8 mouse cellular contexts compared by ENCODE assay signal in the genomic region with DNA sequence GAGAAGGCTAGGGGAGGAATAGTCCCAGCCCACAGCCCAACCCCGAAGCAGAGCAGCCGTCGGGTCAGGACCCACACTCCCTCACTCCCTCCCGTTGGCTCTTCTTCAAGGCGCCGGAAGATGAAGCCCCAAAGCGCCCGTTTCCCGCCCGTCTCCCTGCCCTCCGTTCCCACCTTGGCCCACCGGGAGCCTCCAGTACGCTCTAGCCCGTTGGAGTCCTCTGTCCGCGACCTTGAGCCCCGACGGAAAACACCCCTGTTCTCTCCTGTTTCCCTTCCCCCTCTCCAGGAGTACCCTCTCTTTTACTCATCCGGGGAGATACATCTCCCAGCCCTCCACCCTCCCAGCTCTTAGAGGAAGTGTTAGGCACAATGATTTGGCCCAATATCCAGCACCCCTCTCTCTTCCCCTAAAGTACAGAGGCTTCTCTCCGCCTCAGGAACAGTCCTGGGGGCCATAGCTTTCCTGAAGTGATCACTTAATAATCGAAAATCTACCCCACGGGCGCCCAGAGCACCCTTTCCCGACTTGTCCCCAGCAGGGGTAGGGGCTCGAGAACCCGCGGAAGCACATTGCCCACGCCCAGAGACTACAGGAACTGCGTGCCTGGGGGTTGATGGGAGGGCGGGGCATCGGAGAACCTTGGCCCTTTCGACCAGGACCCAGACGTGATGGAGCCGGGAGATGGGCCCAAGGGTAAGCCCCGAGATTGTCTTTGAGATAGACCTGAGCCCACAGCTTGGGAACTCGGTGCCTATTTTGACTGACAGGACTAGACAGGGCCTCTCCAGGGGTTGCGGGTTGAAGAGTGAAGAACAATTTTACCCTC. TPM values are rescaled to one million over a fixed set of nuclear protein-coding genes. Genes with fewer than 3 reads are reported as not detected.
DNase-seq lines count a peak whose midpoint lies in the region; ATAC-seq lines count a peak whose summit lies in the region.

No protein-coding gene starts in this region.

- peaks cover 13% of the 10 kb centered on the region for H3K36me3 ChIP-seq in heart, embryonic 10.5 days
- H3K36me3 ChIP-seq in forebrain, embryonic 10.5 days (replicated peaks) = peaks cover 24% of the 10 kb centered on the region
- H3K36me3 ChIP-seq in liver, embryonic 12.5 days = peaks cover 13% of the 10 kb centered on the region

- no peak for DNase-seq in heart, embryonic 10.5 days (ENCODE audit: low spot score)
- no peak for DNase-seq in heart, postnatal 25 days (ENCODE audit: low spot score)
- DNase-seq in CD4-positive helper T cell, adult 2 months (ENCODE audit: low read depth, low spot score) = peak; percentile 69
- no peak for DNase-seq in forebrain, embryonic 10.5 days (ENCODE audit: extremely low spot score, low spot score)
- DNase-seq in frontal cortex, postnatal 10 days (ENCODE audit: low spot score in 2 of 2) = no peak
- no peak for DNase-seq in kidney, adult 9 months
- no peak for DNase-seq in left cerebral cortex, adult 9 months (ENCODE audit: low spot score in 2 of 2)

- WGBS in heart, embryonic 10.5 days = 3% methylated on average over 37 of the region's 37 CpGs
- 3% methylated on average over 37 of the region's 37 CpGs for WGBS in forebrain, embryonic 10.5 days
- 2% methylated on average over 37 of the region's 37 CpGs for WGBS in liver, embryonic 12.5 days (ENCODE audit: insufficient replicate concordance)

- ATAC-seq in liver, embryonic 12.5 days = no peak

- no peak overlapping the region for H3K9ac ChIP-seq in liver, embryonic 12.5 days

- peak overlapping the region; percentile 70 for H3K4me3 ChIP-seq in heart, embryonic 10.5 days
- H3K4me3 ChIP-seq in forebrain, embryonic 10.5 days = peak overlapping the region; percentile 71
- peak overlapping the region; percentile 60 for H3K4me3 ChIP-seq in liver, embryonic 12.5 days

- peak overlapping the region; percentile 91 for H3K4me2 ChIP-seq in liver, embryonic 12.5 days

- intact Hi-C loops in heart, postnatal 25 days (cut with DNase I) = loop anchor here (10.0 kb wide), 1 partner anchor 318 kb away; no protein-coding TSS in a partner anchor

- no peak overlapping the region for H3K27ac ChIP-seq in heart, embryonic 10.5 days
- no peak overlapping the region for H3K27ac ChIP-seq in forebrain, embryonic 10.5 days
- H3K27ac ChIP-seq in liver, embryonic 12.5 days = no peak overlapping the region

- peaks cover 62% of the 10 kb centered on the region for H3K27me3 ChIP-seq in heart, embryonic 10.5 days (ENCODE audit: insufficient read depth, poor library complexity, severe bottlenecking)
- H3K27me3 ChIP-seq in forebrain, embryonic 10.5 days (ENCODE audit: poor library complexity, severe bottlenecking) = peaks cover 72% of the 10 kb centered on the region
- peaks cover 74% of the 10 kb centered on the region for H3K27me3 ChIP-seq in liver, embryonic 12.5 days (replicated peaks)

- peaks cover 35% of the 10 kb centered on the region for H3K4me1 ChIP-seq in heart, embryonic 10.5 days
- H3K4me1 ChIP-seq in forebrain, embryonic 10.5 days = peaks cover 44% of the 10 kb centered on the region
- peaks cover 46% of the 10 kb centered on the region for H3K4me1 ChIP-seq in liver, embryonic 12.5 days

- no peaks in the 10 kb centered on the region for H3K9me3 ChIP-seq in heart, embryonic 10.5 days
- H3K9me3 ChIP-seq in forebrain, embryonic 10.5 days = no peaks in the 10 kb centered on the region
- H3K9me3 ChIP-seq in liver, embryonic 12.5 days (replicated peaks) = no peaks in the 10 kb centered on the region

RNA-seq across cellular contexts. Expression of gene Chrm4, which starts 4.2 kb away (rescaled TPM):
- 0.16 and 0.57 TPM in 2 replicates for polyA plus RNA-seq in heart, embryonic 10.5 days (2016; fragmentation: Nextera tagmentation; extraction: Ambion mirVana)
- total RNA-seq in heart, postnatal 25 days (2021) = not detected
- 0.12 and 0.77 TPM in 2 replicates for polyA plus RNA-seq in forebrain, embryonic 10.5 days (2016; fragmentation: Nextera tagmentation; extraction: Ambion mirVana)
- 0.17 TPM in 1 of 2 replicates, not detected in the other for polyA plus RNA-seq in liver, embryonic 12.5 days (2016; fragmentation: Nextera tagmentation; extraction: Ambion mirVana)

RNA-seq across cellular contexts. Expression of gene Mdk, which starts 9.3 kb away (rescaled TPM):
- polyA plus RNA-seq in heart, embryonic 10.5 days (2016; fragmentation: Nextera tagmentation; extraction: Ambion mirVana) = 1,001 and 1,694 TPM in 2 replicates
- 1 to 10 TPM; 4.4 TPM for total RNA-seq in heart, postnatal 25 days (2021)
- polyA plus RNA-seq in forebrain, embryonic 10.5 days (2016; fragmentation: Nextera tagmentation; extraction: Ambion mirVana) = 1,773 and 1,865 TPM in 2 replicates
- polyA plus RNA-seq in liver, embryonic 12.5 days (2016; fragmentation: Nextera tagmentation; extraction: Ambion mirVana) = 137 and 140 TPM in 2 replicates

RNA-seq across cellular contexts. Expression of gene Gm9821, which starts 22.7 kb away (rescaled TPM):
- polyA plus RNA-seq in heart, embryonic 10.5 days (2016; fragmentation: Nextera tagmentation; extraction: Ambion mirVana) = 1.9 and 3.0 TPM in 2 replicates
- total RNA-seq in heart, postnatal 25 days (2021) = not detected
- 0.44 and 0.52 TPM in 2 replicates for polyA plus RNA-seq in forebrain, embryonic 10.5 days (2016; fragmentation: Nextera tagmentation; extraction: Ambion mirVana)
- polyA plus RNA-seq in liver, embryonic 12.5 days (2016; fragmentation: Nextera tagmentation; extraction: Ambion mirVana) = 2.3 and 2.5 TPM in 2 replicates

RNA-seq across cellular contexts. Expression of gene Dgkz, which starts 52.9 kb away (rescaled TPM):
- polyA plus RNA-seq in heart, embryonic 10.5 days (2016; fragmentation: Nextera tagmentation; extraction: Ambion mirVana) = 58.4 and 61.0 TPM in 2 replicates
- 10 to 100 TPM; 37.7 to 46.9 TPM for total RNA-seq in heart, postnatal 25 days (2021)
- 35.1 and 39.1 TPM in 2 replicates for polyA plus RNA-seq in forebrain, embryonic 10.5 days (2016; fragmentation: Nextera tagmentation; extraction: Ambion mirVana)
- 46.9 and 48.8 TPM in 2 replicates for polyA plus RNA-seq in liver, embryonic 12.5 days (2016; fragmentation: Nextera tagmentation; extraction: Ambion mirVana)
